Mouse (Mus musculus) embryo, embryonic 10 days (tissue): Measurements from ENCODE around the gene Atat1.

Experiments
- DNase-seq: peaks from one replicate; pipeline ENCODE4 v3.0.0-alpha.2; 2015; ENCODE audit warnings: low spot score

Gene Atat1

GRCm38 (mm10) chr17:35917463-35918251, 7.8 kb upstream of the Atat1 start:
- DNase-seq: peak; percentile 64

GRCm38 (mm10) chr17:35917143-35917462, 7.2 kb upstream of the Atat1 start:
- DNase-seq: peak; percentile 40

- DNase-seq: peak; percentile 100
These were observed 6.6 kb upstream of the Atat1 start, which contains the start of the genes Mrps18b and Ppp1r10 for GRCm38 (mm10) chr17:35916297-35917142. Mrps18b (minus strand) TSS chr17:35916389. Ppp1r10 (plus strand) TSS chr17:35916434.

GRCm38 (mm10) chr17:35915538-35916296, 5.8 kb upstream of the Atat1 start:
- peak; percentile 17 for DNase-seq

GRCm38 (mm10) chr17:35914975-35915374, 5.1 kb upstream of the Atat1 start:
- DNase-seq: no peak

- no peak for DNase-seq
These were observed 523 bp downstream of the Atat1 start for GRCm38 (mm10) chr17:35909186-35909918.

- no peak for DNase-seq
These were observed 2.3 kb downstream of the Atat1 start for GRCm38 (mm10) chr17:35907609-35908008.

GRCm38 (mm10) chr17:35905587-35905986, 4.3 kb downstream of the Atat1 start:
- DNase-seq: no peak

- no peak for DNase-seq
These were observed 5.9 kb downstream of the Atat1 start for GRCm38 (mm10) chr17:35903992-35904355.

GRCm38 (mm10) chr17:35903343-35903991, 6.4 kb downstream of the Atat1 start:
- no peak for DNase-seq

- no peak for DNase-seq
These were observed 9.2 kb downstream of the Atat1 start for GRCm38 (mm10) chr17:35900636-35901035.

GRCm38 (mm10) chr17:35897644-35898573, 12.0 kb downstream of the Atat1 start:
- DNase-seq: peak; percentile 13

- DNase-seq: peak; percentile 88
These were observed 12.9 kb downstream of the Atat1 start, which contains the start of gene 2310061I04Rik for GRCm38 (mm10) chr17:35896781-35897643. 2310061I04Rik (minus strand) TSS chr17:35897431.

GRCm38 (mm10) chr17:35887725-35888124, 22.1 kb downstream of the Atat1 start:
- no peak for DNase-seq

- DNase-seq: no peak
These were observed 26.1 kb downstream of the Atat1 start for GRCm38 (mm10) chr17:35883777-35884176.

- no peak for DNase-seq
These were observed 27.0 kb downstream of the Atat1 start for GRCm38 (mm10) chr17:35882924-35883323.

GRCm38 (mm10) chr17:35879245-35880057, 30.4 kb downstream of the Atat1 start, which contains the start of gene Dhx16:
Dhx16 (plus strand) TSS chr17:35879819.
- DNase-seq: peak; percentile 97

- no peak for DNase-seq
These were observed 35.2 kb downstream of the Atat1 start for GRCm38 (mm10) chr17:35874721-35875120.
